Mouse (Mus musculus) cerebellum, adult 2 months (tissue): ENCODE measurements at regions not wholly inside any gene's neighbourhood (a gene's known extent, or its start where the extent isn't known, plus 50 kb on each side); places are given as distances from the start of the nearest gene placed in this dataset.

ENCODE experiments used
- CTCF ChIP-seq: fragments of 200-500 bp; IDR thresholded peaks from 2 replicates; pipeline ENCODE4 v1.5.1; 2011; ENCODE audit warnings: low read depth, mild to moderate bottlenecking, control low read depth, low read length, moderate library complexity, borderline replicate concordance; ENCODE audit not compliant: insufficient read depth
- POLR2A ChIP-seq: fragments of 200-500 bp; IDR thresholded peaks from 2 replicates; pipeline ENCODE4 v1.6.1; 2011; ENCODE audit warnings: low read length, control low read depth, borderline replicate concordance; ENCODE audit not compliant: insufficient read depth

GRCm38 (mm10) chr4:124359707-124360577 is 250.7 kb downstream of the 3100002H09Rik start:
- TF ChIP-seq CTCF: no peak
- TF ChIP-seq POLR2A: no peak
